Mouse (Mus musculus): ENCODE results near the gene Tmem215. TPM values are rescaled to one million over a fixed set of nuclear protein-coding genes. Genes with fewer than 3 reads are reported as not detected.

The Tmem215 gene
- not detected in 2 replicates for total RNA-seq (2015; ENCODE audit: low replicate concordance)
- total RNA-seq (2017; ENCODE audit: low replicate concordance): not detected in 2 replicates

DNA sequence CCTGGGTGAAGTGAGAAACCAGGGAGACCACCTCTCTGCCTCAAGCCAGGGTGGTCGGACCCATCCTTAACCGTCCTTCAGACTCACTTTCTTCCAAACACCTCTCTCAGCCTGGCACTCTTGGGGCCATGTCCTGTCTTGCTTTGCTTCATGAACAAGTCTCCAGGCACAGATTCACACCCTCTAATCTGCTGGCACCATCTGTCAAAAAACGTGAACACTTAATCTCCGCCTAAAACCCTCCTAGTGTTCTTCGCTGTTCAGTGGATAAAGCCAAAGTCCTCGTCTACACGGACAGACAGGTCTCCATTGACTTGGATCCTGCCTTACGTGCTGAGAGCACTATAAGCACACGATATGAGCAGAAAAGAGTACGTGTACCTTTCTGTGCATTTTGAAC is at the start of gene Tmem215:
TSS of gene Tmem215 (plus strand) at position 301 of the 400 bp plus-strand sequence.
- no peak for ATAC-seq (replicated peaks; ENCODE audit: low FRiP score, poor library complexity, severe bottlenecking)

DNA sequence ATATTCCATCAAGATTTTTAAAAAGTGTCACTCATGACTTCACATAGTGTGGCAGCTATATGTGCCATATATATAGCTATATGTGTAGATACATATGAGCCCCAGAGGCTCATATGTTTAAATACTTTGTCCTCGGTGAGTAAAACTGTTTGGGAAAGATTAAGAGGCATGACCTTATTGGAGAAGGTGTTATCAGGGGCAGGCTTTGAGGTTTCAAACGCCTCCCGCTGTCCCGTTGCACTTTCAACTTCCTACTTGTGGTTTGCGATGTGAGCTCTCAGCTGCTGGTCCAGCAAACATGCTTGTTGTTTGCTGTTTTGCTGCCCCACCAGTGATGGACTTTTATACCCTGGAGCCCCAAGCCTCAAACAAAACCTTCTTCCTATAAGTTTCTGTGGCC is 40.1 kb upstream of the Tmem215 start:
- ATAC-seq (replicated peaks; ENCODE audit: low FRiP score, poor library complexity, severe bottlenecking): no peak

DNA sequence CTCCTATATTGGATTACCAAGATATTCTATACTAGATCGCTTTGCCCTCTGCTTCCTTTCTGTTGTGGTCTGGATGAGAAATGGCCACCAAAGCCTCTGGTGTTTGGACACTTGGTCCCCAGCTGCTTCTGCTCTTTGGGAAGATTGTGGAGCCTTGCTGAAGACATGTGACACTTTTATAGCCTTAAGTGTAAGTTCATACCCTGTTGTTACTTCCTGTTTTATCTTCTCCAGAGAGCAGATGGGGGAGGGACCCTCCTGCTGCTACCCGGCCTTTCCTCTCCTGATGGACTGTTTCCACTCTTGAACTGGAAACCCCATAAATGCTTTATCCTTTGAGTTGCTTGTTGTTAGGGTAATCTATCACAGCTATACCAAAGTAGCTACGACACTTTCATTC is 38.6 kb upstream of the Tmem215 start:
- ATAC-seq (replicated peaks; ENCODE audit: low FRiP score, poor library complexity, severe bottlenecking): no peak

DNA sequence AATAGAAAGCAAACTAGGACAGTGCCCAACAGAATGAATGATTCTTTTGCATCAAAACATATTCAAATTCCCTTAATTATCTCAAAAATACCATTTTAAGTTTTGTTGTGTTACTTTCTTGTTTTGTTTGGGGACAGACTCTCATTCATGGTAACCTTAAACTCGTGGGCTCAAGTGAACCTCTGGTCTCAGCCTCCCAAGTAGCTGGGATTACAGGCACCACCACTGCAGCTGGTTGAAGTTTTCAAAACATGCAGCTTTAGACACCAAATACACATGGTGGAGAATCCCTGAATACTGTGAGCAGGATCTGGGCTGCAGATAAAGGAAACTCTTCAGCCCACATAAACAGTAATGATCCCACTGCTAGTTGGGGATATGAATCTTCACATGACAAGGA is 37.6 kb upstream of the Tmem215 start:
- ATAC-seq (replicated peaks; ENCODE audit: low FRiP score, poor library complexity, severe bottlenecking): no peak

DNA sequence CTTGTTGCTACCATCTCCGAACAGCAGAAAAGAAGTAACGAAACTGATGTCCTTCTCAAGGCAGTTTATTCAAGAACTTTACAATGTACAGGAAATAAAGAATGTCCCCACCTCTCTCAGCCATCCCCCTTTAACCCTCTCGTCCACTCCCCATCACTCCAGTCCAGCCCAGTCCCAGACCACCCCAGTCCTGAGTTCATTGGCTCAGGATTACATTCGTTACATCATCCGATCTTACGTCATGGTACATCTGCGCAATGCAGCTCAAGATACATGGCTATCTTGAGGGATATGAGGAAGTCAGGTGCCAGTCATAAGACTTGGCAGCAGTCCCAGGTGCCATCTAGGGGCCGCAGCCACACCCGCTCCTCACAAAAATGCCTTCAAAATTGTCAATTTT is 28.4 kb upstream of the Tmem215 start:
- no peak for ATAC-seq (replicated peaks; ENCODE audit: low FRiP score, poor library complexity, severe bottlenecking)

DNA sequence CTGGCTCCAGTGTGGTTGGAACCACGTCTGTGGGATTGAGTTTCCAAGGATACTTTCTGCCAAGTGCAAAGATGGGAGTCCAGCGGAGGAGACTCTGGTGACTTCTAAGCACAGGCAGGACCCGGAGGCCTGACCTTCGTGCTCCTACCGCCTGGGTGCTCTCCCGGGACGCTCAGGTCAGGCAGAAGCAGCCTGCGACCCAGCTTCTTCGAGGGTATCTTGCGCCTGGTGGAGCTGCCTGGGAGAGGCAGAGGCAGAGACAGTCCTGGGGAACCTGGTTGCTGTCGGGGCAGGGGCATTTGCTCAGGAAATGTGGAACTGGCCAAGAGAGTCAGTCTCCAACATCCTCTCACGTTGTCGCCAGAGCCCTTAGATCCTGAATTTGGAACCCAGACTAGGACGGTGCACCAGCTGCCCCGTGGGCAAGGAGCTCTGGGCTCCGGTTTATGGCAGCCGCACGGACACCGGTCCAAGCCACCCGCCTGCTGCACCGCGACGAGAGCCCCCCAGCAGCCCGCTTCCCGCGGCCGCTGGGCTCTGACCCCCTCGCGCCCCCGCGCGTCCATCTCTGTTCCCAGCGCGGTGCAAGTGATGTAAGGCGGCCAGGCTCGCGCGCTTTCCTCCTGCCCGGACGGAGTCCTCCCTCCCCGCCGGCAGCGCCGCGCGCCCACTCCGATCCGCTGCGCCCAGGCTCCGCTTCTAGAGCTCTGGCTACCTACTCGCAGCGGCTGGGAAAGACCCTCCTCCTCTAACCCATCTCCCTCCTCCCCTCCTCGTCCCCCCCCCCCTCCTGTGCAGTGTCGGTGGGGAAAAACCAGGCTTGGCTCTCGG is 935 bp downstream of the Tmem215 start:
- no peak for ATAC-seq (replicated peaks; ENCODE audit: low FRiP score, poor library complexity, severe bottlenecking)

DNA sequence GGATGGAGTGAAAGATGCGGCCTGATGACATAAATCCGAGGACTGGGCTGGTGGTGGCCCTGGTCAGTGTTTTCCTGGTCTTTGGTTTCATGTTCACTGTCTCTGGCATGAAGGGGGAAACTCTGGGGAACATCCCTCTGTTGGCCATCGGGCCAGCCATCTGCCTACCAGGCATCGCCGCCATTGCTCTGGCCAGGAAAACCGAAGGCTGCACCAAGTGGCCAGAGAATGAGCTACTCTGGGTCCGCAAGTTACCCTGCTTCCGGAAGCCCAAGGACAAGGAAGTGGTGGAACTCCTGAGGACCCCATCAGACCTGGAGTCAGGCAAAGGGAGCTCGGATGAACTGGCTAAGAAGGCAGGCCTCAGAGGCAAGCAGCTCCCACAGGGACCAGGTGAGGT is 1.9 kb downstream of the Tmem215 start:
- no peak for ATAC-seq (replicated peaks; ENCODE audit: low FRiP score, poor library complexity, severe bottlenecking)

DNA sequence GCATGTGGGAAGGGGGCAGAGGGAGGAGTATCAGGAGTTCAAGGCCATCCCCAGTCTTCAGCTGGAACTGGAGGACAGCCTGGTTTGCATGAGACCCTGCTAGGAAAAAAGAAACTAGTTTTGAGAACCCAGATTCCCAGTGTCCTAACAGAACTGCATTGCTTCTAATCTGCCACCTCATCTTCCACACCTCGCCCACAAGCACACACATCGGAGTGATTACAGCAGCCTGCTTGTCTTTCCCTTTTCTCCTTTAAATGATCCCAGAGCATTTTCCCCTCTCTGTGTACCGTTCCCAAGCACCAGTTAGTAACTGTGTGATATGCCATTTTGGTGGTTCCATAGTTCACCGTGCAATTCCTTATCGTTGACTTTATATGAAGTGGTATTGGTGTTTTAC is 6.0 kb downstream of the Tmem215 start:
- no peak for ATAC-seq (replicated peaks; ENCODE audit: low FRiP score, poor library complexity, severe bottlenecking)

DNA sequence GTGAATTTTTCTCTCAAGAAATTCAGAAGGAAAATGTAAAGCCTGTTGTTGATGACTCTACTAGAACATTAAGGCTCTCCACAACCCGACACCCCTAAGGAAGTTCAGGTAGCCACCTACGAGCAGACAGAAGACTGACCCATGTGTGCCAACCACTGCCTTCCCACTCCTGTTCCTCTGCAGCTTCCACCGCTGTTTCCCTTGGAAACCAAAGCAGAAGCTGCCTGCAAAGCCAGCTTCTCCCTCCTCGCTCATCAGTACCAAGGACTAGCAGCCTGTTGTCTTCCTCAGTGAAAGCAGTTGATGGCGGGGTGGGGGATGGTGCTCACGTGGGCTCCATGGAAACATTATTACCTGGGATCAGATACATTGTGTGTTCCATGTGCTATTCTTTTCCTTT is 14.6 kb downstream of the Tmem215 start:
- ATAC-seq (replicated peaks; ENCODE audit: low FRiP score, poor library complexity, severe bottlenecking): no peak

DNA sequence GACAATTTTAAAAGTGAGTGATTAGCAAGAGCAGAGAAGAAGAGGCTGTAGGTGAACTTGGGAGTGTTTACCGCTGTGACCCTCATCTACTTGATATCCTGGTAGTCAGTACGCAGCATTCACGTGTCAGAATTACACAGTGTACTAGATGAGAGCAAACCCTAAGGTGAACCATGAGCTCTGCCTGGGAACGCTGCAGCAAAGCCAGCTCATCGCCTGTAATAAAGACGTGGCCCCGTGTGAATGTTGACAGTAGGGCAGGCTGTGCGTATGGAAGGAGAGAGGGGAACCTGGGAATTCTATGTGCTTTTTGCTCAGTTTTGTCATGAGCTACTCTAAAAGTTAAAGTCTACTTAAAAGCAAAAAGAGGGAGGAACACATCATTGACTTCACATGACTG is 19.8 kb downstream of the Tmem215 start:
- ATAC-seq (replicated peaks; ENCODE audit: low FRiP score, poor library complexity, severe bottlenecking): no peak

DNA sequence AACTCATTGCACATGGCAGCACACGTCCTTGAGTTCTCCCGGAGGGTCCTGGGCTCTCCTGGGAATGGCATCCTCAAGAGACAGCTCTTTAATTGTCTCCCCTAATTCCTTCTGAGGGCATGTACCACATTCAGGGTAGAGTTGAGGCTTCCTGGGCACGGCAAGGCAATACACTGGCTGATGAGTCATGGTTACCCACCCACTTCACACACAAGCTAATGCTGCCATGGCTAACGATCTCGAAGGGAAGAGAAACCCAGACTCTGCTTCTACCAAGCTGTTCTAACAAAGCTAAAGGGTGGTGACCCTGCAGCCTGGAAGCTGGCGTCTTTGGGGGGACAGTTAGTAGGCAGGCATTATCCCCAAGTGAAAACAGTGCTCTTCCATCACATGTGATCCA is 24.4 kb downstream of the Tmem215 start:
- ATAC-seq (replicated peaks; ENCODE audit: low FRiP score, poor library complexity, severe bottlenecking): no peak

DNA sequence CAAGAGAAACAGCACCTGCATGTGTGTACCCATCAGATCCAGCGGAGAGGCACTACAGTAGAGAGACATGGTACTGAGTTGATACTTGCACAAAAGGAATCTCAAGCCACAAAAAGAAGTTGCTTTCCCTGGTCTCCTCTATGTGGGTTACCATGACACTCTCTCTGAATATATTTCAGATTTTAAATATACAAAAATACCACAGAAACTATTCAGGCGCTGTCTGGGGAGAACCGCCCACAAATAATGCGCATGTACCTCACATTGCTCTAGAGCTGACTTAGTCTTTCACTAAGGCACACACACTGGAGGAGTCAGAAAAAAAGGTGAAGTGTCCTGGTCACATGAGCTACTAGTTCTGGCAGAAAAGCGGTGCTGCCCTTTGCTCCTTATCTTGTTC is 24.8 kb downstream of the Tmem215 start:
- no peak for ATAC-seq (replicated peaks; ENCODE audit: low FRiP score, poor library complexity, severe bottlenecking)

DNA sequence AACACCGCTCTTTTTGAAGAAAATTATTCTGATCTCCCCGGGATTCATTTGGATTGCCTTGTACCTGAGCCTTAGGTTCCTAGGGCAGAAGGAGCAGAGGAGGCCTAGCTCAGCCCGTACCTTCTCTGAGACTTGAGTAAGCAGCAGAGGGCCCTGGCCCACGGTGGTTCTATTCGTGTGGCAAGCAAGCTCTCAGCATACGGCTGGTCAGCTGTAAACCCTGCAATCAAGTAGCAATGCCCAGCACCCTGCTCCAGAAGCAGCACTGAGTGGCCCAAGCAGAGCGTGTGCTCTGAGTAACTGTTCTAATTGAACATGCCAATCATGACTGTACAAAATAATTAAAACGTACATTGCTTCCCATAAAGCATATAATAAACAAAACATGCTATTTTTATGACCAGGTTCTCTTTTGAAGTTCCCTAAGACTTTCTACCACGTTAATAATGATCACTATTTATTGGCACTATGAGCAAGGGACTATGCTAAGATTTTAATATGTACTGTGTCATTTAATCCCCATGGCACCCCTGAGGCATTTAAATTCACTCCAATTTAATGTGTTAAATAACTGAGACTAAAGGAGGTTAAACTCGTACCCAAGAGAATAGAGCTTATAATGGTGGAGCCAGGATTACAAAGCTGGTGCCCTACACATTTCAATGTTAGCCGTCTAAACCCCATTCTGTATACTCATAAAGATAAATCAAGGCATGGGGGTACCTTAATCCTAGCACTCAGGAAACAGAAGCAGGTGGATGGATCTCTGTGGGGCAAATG is 28.0 kb downstream of the Tmem215 start:
- no peak for ATAC-seq (replicated peaks; ENCODE audit: low FRiP score, poor library complexity, severe bottlenecking)

DNA sequence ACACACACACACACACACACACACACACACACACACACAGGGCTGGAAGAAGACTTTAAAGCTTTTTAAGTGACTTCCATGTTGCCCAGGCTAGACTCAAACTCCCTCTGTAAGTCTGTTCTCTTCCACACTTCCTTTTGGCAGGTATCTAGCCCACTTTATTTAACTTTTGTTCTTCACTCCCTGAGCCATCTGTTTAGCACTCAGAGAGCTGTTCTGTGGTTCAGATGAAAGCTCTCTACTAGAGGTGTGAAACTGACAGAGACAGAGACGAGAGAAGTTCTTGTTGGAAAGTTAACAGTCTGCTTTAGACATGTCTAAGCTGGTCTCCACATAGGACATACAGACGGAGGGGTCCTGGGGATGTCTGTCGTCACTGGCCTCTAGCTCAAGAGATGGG is 30.5 kb downstream of the Tmem215 start:
- no peak for ATAC-seq (replicated peaks; ENCODE audit: low FRiP score, poor library complexity, severe bottlenecking)

DNA sequence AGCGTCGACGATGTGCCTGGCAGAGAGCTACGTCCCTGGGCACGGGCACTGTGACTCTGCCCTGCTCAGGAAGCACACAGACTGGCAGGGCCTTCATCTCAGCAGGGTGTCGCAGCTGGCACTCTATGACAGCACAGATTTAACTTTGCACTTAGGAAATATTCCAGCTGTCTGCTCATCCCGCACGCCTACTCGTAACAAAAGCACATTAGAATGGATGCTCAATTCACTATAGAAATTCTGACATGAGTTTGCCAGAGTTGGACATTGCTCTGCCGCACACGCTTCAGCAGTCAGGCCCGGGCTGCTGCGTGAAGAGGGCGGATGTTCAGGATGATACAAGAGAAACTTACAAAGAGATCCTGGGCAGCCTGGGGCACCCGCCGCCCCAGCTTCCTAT is 37.6 kb downstream of the Tmem215 start:
- ATAC-seq (replicated peaks; ENCODE audit: low FRiP score, poor library complexity, severe bottlenecking): no peak

DNA sequence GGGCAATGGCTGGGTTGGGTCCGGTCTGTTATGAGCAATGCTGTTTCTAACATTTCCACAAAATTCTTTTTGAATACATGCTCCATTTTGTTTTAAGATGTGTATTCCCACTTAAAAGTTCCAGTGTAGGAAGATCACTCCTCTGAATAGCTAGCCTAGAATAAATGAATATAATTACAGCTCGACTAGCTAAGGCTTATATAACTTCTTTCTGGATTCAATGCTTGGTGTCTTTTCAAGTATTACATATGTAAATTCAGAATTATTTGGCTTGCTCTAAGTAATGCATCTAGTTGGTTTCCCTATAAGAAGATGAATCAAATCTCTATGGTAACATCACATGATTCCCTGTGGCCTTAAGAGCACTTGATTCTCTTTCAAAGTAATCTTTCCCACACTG is 41.3 kb downstream of the Tmem215 start:
- ATAC-seq (replicated peaks; ENCODE audit: low FRiP score, poor library complexity, severe bottlenecking): no peak

DNA sequence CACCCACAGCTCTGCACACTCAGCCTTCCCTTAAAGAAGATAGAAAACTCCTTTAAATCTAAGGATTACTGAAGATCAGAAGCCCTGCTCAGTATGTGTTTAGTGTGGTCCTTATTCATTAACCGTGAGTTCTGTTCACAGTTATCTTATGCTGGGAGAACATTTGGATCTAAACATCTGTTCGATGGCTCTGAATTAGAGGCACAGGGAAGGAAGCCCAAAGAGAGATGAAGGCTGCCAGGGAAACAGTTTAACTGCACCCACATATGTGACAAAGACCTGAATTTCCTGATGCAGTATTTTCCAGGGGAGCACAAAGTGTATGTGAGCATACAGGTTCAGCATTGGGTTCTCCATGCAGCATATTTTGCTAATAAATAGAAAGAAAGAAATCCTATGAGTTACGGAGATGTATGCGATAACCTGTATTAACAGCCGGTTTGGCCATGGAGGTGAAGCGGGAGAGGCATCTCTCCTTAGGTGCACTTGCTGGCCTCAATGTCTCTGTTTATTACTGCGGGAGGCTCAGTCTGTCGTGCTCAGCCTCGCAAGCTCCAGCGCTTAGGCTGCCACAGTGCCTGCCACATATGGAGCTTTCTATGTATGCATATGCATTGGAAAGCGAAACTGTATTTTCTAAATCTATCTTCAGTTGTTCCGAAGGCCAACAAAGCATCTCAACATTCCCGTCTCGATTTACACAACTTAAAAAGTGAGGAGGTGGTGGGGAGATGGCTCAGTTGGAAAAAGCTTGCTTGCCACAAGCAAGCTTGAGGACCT is 46.8 kb downstream of the Tmem215 start:
- no peak for ATAC-seq (replicated peaks; ENCODE audit: low FRiP score, poor library complexity, severe bottlenecking)
